Mouse (Mus musculus) 416B (cell line): Measurements from ENCODE around the gene D5Ertd579e.
"Not testable (repeated sequence)": the region's sequence is repeated elsewhere in the genome, so short reads cannot be mapped to it uniquely, and the experiment has no call there.

Experiments
- DNase-seq: peaks from one replicate; pipeline ENCODE4 v3.0.0; 2011; ENCODE audit warnings: low read depth

The D5Ertd579e gene

GRCm38 (mm10) chr5:36679918-36680598 lies 15.8 kb downstream of the D5Ertd579e start:
- peak; percentile 68 for DNase-seq

GRCm38 (mm10) chr5:36678799-36679198 lies 17.0 kb downstream of the D5Ertd579e start:
- no peak for DNase-seq

GRCm38 (mm10) chr5:36677907-36678306 lies 17.9 kb downstream of the D5Ertd579e start:
- no peak for DNase-seq

GRCm38 (mm10) chr5:36675466-36675865 lies 20.4 kb downstream of the D5Ertd579e start:
- DNase-seq, result peak; percentile 87

GRCm38 (mm10) chr5:36674658-36675433 lies 21.0 kb downstream of the D5Ertd579e start:
- DNase-seq, result peak; percentile 51

GRCm38 (mm10) chr5:36669021-36670008 lies 26.5 kb downstream of the D5Ertd579e start:
- DNase-seq, result peak; percentile 66

- DNase-seq, result no peak
Measured at GRCm38 (mm10) chr5:36668572-36668971, 27.3 kb downstream of the D5Ertd579e start.

- not testable (repeated sequence) for DNase-seq
Measured at GRCm38 (mm10) chr5:36667986-36668385, 27.8 kb downstream of the D5Ertd579e start.

- no peak for DNase-seq
Measured at GRCm38 (mm10) chr5:36667165-36667564, 28.7 kb downstream of the D5Ertd579e start.

GRCm38 (mm10) chr5:36666699-36667098 lies 29.1 kb downstream of the D5Ertd579e start:
- DNase-seq, result not testable (repeated sequence)

- DNase-seq, result peak; percentile 44
Measured at GRCm38 (mm10) chr5:36663329-36663728, 32.5 kb downstream of the D5Ertd579e start.

GRCm38 (mm10) chr5:36660977-36661760 lies 34.7 kb downstream of the D5Ertd579e start:
- not testable (repeated sequence) for DNase-seq

GRCm38 (mm10) chr5:36625612-36626011 lies 70.2 kb downstream of the D5Ertd579e start:
- DNase-seq, result no peak

GRCm38 (mm10) chr5:36623670-36624069 lies 72.2 kb downstream of the D5Ertd579e start:
- DNase-seq, result no peak

GRCm38 (mm10) chr5:36621058-36621449 lies 74.8 kb downstream of the D5Ertd579e start:
- no peak for DNase-seq

GRCm38 (mm10) chr5:36620409-36621057 lies 75.3 kb downstream of the D5Ertd579e start:
- DNase-seq, result peak; percentile 77

GRCm38 (mm10) chr5:36618890-36619289 lies 76.9 kb downstream of the D5Ertd579e start:
- DNase-seq, result no peak

GRCm38 (mm10) chr5:36618356-36618755 lies 77.5 kb downstream of the D5Ertd579e start:
- peak; percentile 80 for DNase-seq

- no peak for DNase-seq
Measured at GRCm38 (mm10) chr5:36614124-36614523, 81.7 kb downstream of the D5Ertd579e start.

GRCm38 (mm10) chr5:36608939-36609499 lies 86.8 kb downstream of the D5Ertd579e start:
- no peak for DNase-seq
